Mouse (Mus musculus) G1E (cell line): ENCODE measurements at regions not wholly inside any gene's neighbourhood (a gene's known extent, or its start where the extent isn't known, plus 50 kb on each side); places are given as distances from the start of the nearest gene placed in this dataset.

Source experiments
- ATAC-seq: 2 replicates; pipeline ENCODE4 v1.8.0; 2016; ENCODE audit warnings: mild to moderate bottlenecking; ENCODE audit not compliant: insufficient number of reproducible peaks, poor library complexity, low FRiP score, severe bottlenecking; ENCODE audit errors: extremely low read depth
- DNase-seq: peaks from one replicate; pipeline ENCODE4 v3.0.0; 2012; ENCODE audit warnings: low spot score
- H3K27me3 ChIP-seq: 2 replicates; pipeline ENCODE4 v1.6.1; 2012; ENCODE audit warnings: mild to moderate bottlenecking, low read length, inconsistent platforms; ENCODE audit not compliant: insufficient read depth
- H3K36me3 ChIP-seq: replicated peaks from 2 replicates; pipeline ENCODE3; 2012; ENCODE audit warnings: mild to moderate bottlenecking, inconsistent platforms
- H3K4me1 ChIP-seq: 2 replicates; pipeline ENCODE4 v1.6.1; 2012; ENCODE audit warnings: low read depth, low read length, inconsistent platforms, mixed read lengths; ENCODE audit not compliant: insufficient read depth
- H3K4me3 ChIP-seq: 2 replicates; pipeline ENCODE4 v1.5.1; 2012; ENCODE audit warnings: low read depth, mild to moderate bottlenecking, inconsistent platforms, low read length, moderate library complexity, mixed read lengths
- H3K9me3 ChIP-seq: replicated peaks from 2 replicates; pipeline ENCODE4 v1.6.1; 2012; ENCODE audit warnings: inconsistent platforms
- CTCF ChIP-seq: IDR thresholded peaks from 2 replicates; pipeline ENCODE4 v1.5.1; 2012; ENCODE audit warnings: low read depth, low read length, inconsistent platforms, mixed read lengths
- GATA1 ChIP-seq: IDR thresholded peaks from 2 replicates; pipeline ENCODE4 v1.6.1; 2012; ENCODE audit warnings: borderline replicate concordance, low read length, inconsistent platforms, mixed read lengths
- GATA2 ChIP-seq: IDR thresholded peaks from 2 replicates; pipeline ENCODE4 v1.6.1; 2012; ENCODE audit warnings: low read depth, low read length, inconsistent platforms, borderline replicate concordance
- POLR2AphosphoS5 ChIP-seq: IDR thresholded peaks from 2 replicates; pipeline ENCODE4 v1.6.1; 2012; ENCODE audit warnings: low read depth, low read length, inconsistent platforms; ENCODE audit not compliant: insufficient replicate concordance
- TAL1 ChIP-seq: conservative IDR thresholded peaks from 2 replicates; pipeline ENCODE4 v1.6.1; 2012; ENCODE audit warnings: low read depth, low read length, inconsistent platforms, mixed read lengths

GRCm38 (mm10) chr17:88132601-88133346 lies 67.7 kb upstream of the Fbxo11 start:
- H3K4me3 ChIP-seq: no peak overlapping the region
- no peaks in the 10 kb centered on the region for H3K9me3 ChIP-seq
- no peak for ATAC-seq
- H3K36me3 ChIP-seq: no peaks in the 10 kb centered on the region
- TF ChIP-seq GATA1: no peak
- TF ChIP-seq GATA2: no peak
- H3K4me1 ChIP-seq: no peaks in the 10 kb centered on the region
- no peak for DNase-seq
- no peaks in the 10 kb centered on the region for H3K27me3 ChIP-seq

- TF ChIP-seq CTCF (no peak), POLR2AphosphoS5 (no peak), TAL1 (no peak), GATA1 (no peak), GATA2 (no peak)
- no peaks in the 10 kb centered on the region for H3K9me3 ChIP-seq
- DNase-seq (no peak), ATAC-seq (no peak)
- H3K36me3 ChIP-seq: no peaks in the 10 kb centered on the region
- no peaks in the 10 kb centered on the region for H3K27me3 ChIP-seq
- H3K4me3 ChIP-seq: no peak overlapping the region
- no peaks in the 10 kb centered on the region for H3K4me1 ChIP-seq
Observed at GRCm38 (mm10) chr17:88134546-88134945, 69.5 kb upstream of the Fbxo11 start.

- Histone ChIP-seq H3K4me1 (no peaks in the 10 kb centered on the region), H3K27me3 (no peaks in the 10 kb centered on the region), H3K4me3 (no peak overlapping the region), H3K9me3 (no peaks in the 10 kb centered on the region), H3K36me3 (no peaks in the 10 kb centered on the region)
- TF ChIP-seq GATA2: no peak
- TF ChIP-seq TAL1: no peak
- TF ChIP-seq GATA1: no peak
- no peak for TF ChIP-seq CTCF
- TF ChIP-seq POLR2AphosphoS5: no peak
- no peak for ATAC-seq
- no peak for DNase-seq
Observed at GRCm38 (mm10) chr17:88141538-88141937, 76.4 kb upstream of the Fbxo11 start.

- Histone ChIP-seq H3K4me1 (no peaks in the 10 kb centered on the region), H3K9me3 (no peaks in the 10 kb centered on the region), H3K4me3 (no peak overlapping the region), H3K27me3 (no peaks in the 10 kb centered on the region), H3K36me3 (no peaks in the 10 kb centered on the region)
- DNase-seq (no peak), ATAC-seq (no peak)
- no peak for TF ChIP-seq POLR2AphosphoS5
- no peak for TF ChIP-seq GATA1
- TF ChIP-seq TAL1: no peak
- TF ChIP-seq CTCF: no peak
- TF ChIP-seq GATA2: no peak
Observed at GRCm38 (mm10) chr17:88142003-88142402, 76.9 kb upstream of the Fbxo11 start.

GRCm38 (mm10) chr17:88142809-88143208 lies 77.7 kb upstream of the Fbxo11 start:
- Histone ChIP-seq H3K4me3 (no peak overlapping the region), H3K36me3 (no peaks in the 10 kb centered on the region), H3K27me3 (no peaks in the 10 kb centered on the region), H3K9me3 (no peaks in the 10 kb centered on the region), H3K4me1 (no peaks in the 10 kb centered on the region)
- ATAC-seq: no peak
- TF ChIP-seq GATA1 (no peak), POLR2AphosphoS5 (no peak)
- no peak for DNase-seq

- Histone ChIP-seq H3K9me3 (no peaks in the 10 kb centered on the region), H3K4me3 (no peak overlapping the region), H3K36me3 (no peaks in the 10 kb centered on the region), H3K4me1 (no peaks in the 10 kb centered on the region), H3K27me3 (no peaks in the 10 kb centered on the region)
- ATAC-seq (no peak), DNase-seq (no peak)
- no peak for TF ChIP-seq GATA2
- no peak for TF ChIP-seq CTCF
- TF ChIP-seq TAL1: no peak
- TF ChIP-seq POLR2AphosphoS5: no peak
- no peak for TF ChIP-seq GATA1
Observed at GRCm38 (mm10) chr17:88143378-88143943, 78.4 kb upstream of the Fbxo11 start.
